Mouse (Mus musculus) ovary, postnatal 36 days (tissue): ENCODE measurements at regions not wholly inside any gene's neighbourhood (a gene's known extent, or its start where the extent isn't known, plus 50 kb on each side); places are given as distances from the start of the nearest gene placed in this dataset.

Experiments used
- DNase-seq: peaks from one replicate; pipeline ENCODE4 v3.0.0; 2022; ENCODE audit warnings: low spot score, mixed read lengths

GRCm38 (mm10) chr4:142638733-142639339 is 399.6 kb upstream of the Kazn start:
- DNase-seq: no peak

DNA sequence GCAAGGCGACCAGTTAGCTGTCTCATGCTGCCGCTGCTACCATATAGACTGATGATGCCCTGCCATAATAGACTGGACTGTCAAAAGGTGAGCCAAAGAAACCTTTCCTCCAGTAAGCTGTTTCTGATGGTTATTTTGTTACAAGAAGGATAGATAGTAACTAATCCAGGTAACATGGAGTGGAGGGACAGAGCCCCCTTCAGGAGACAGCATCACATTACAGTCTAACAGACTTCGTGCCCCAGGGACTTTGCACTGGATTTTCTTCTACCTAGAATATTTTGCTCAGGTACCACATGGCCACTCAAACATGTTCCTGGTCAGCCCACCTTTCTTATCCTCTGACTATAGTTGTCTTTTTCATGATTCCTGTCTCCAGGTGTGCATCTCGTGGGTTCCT is 398.9 kb upstream of the Kazn start:
- DNase-seq: no peak

DNA sequence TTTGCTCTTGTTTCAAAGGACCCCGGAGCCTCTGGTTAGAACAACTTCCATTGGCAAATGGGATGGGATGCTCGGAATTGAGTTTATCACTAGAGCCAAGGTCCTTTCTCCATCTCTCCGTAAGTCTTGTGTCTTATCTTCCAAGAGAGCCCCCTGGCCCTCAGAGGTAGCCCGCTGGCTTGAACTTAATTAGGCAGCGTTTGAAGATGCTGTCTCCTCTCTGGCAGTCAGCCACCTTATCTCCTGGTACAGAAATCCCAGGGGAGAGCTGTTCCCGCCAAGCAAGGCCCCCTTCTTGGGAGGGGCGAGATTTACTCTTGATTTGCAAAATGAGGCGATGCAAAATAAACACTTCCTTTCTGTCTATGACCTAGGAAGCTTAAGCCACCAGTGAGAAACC is 395.2 kb upstream of the Kazn start:
- no peak for DNase-seq

DNA sequence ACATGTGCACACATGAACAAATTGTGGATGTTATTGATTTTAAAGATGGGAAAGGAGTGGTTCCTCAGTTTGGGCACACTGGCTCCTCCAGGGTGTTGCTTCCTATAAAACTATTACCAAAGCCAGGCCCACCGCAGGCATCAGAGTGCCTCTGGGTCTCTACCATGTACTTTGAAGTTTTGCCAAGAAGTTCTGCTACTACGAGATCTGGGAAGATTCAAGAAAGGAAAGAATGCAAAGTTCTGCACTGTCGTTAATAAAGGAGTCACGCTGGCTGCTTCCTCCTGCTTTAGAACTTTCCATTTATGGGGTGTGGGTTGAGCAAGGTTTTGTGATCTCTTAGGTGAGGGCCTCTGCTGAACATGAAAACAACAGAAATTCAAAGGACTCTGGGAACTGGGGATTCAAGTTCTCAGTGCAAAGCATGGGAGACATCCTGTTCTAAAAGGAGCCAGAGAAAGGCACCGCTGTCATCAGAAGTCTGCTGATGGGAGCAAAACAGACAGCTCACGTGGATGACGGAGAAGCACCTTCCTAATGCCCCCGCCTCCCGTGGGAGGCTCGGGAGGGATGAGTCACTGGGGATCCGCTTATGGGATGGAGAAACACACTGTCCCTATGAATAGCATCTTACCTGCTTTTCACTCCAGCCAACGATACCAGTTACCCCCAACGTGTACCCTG is 394.6 kb upstream of the Kazn start:
- DNase-seq: no peak

- DNase-seq: no peak
Measured at GRCm38 (mm10) chr4:142626503-142627194, 387.4 kb upstream of the Kazn start.

DNA sequence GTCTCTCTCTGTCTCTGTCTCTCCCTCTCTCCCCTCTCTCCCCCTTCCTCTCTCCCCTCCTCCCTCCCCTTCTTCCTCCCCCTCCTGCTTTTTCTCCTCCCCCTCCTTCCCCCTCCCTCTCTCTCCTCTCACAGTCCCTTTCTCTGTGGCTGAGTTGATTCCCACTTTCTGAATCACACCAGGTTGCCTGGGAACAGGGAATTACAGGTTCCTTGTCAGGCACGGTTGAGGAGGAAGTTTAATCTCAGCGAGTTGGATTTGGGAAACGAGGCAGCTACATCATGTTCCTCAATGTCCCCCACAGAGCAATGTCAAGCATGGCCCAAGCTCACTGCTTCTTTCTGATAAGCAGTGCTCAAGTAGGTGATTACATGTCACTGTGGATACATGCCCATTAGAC is 386.3 kb upstream of the Kazn start:
- DNase-seq: no peak

DNA sequence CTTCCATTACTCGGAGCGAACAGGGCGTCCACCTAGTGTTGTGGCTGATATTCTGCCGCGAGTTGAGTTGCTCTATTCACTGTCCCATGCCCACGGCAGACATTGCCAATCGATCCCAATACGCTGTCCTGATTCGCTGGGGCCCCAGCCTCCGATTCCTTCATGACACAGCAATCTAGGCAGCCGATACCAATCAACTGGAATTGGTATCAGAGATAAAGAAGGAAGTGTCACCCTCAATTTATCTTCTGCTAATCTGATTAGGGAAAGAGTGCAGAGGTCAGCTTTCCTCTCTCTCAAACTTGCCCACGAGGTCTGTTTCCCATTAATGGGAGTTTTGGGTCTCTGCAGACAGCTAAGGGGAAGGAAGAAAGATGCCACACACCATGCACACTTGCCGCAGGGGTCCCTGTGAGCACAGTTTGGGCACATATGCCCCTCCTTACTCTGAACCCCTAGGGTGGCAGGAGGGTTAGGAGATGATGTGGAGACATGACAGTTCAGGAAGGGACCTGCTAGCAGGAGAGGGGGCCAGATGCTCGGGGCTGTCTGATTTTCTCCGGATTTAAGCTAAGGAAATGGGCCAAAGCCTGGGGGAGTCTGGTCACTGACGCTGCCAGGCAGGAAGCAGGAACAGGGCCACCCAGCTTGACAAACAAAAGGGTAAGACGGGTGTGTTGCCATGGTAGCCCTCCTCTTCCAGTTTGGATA is 383.1 kb upstream of the Kazn start:
- no peak for DNase-seq

- DNase-seq: no peak
Measured at GRCm38 (mm10) chr4:142619396-142619795, 380.2 kb upstream of the Kazn start.

- no peak for DNase-seq
Measured at GRCm38 (mm10) chr4:142618770-142619169, 379.6 kb upstream of the Kazn start.

DNA sequence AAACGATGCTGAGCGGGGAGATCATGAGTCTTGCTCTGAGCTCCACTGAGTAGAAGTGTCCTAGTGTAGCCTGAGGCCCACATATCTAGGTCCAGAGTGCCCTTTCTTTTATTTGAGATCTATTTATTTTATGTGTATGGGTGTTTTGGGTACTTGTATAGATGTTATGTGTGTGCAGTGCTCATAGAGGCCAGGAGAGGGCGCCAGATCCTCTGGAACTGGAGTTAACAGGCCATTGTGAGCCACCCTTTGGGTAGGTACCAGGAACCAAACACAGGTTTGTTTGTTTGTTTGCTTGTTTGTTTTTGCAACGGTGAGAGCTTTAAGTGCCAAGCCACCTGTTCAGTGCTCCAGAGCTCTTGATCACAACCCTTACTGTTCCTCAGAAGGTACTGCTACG is 378.5 kb upstream of the Kazn start:
- DNase-seq: no peak

DNA sequence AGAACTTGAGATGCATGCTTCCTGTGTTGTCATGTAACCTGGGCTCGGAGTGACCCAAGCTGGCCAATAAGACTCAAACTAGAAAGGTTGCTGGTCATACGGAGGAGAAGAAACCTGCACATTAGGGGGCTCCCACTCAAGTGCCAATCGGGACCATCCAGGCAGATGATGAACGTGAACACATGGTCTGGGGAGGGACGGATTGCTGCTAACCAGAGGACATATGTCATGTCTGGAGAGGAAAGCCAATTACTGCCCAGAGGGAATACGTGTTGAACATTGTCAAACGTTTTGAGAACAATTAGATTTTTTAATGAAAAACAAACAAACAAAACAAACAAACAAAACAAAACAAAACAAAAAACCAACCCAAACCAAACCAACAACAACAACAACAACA is 377.7 kb upstream of the Kazn start:
- no peak for DNase-seq

- DNase-seq: no peak
Measured at GRCm38 (mm10) chr4:142605098-142605497, 365.9 kb upstream of the Kazn start.

DNA sequence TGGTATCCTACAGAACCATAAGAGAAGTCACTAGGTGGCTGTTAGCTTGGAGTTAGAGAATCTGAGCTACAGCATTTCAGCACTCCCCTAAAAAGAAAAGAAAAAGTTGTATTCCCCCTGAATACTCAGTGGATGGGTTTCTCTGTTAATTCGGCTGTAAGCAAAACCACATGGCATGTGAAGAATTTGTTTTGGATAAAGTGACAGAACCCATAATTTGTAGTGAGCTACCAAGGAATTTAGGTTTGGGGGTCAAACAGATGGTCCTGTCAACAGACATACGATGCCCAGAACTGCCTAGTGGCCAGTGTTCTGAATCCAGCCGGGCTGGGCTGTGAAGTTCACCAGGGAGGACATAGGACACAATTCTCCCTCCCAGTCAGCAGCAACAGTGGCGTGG is 358.0 kb upstream of the Kazn start:
- DNase-seq: no peak

DNA sequence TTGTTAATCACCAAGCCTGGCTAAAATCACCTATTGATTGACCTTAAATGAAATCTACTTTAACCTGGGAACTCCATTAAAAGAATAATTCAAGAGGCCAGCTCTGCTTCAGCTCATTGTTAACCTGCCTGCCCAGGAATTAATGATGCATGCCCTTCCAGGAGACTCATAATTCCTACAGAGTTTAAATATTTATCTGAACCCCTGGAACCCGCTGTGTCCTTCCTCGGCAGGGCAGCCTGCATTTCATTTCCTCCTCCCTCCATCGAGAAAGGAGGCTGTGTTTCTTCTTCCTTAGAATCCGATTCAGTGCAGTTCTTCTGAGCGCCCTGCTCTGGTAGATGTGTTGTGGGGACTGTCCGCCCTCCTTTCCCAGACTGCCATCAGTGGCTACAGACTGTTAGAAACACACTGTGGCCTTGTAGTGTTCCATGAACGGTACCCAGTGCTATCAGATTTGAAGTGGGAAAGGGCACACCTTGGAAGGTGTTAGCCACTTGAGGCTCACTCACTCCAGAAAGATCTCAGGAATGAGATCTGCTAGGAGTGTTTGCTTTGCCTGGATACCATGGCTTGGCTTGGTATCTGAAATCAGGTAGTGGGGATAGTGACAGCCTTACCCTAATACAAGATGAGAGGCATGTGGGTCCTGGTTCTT is 350.0 kb upstream of the Kazn start:
- no peak for DNase-seq

DNA sequence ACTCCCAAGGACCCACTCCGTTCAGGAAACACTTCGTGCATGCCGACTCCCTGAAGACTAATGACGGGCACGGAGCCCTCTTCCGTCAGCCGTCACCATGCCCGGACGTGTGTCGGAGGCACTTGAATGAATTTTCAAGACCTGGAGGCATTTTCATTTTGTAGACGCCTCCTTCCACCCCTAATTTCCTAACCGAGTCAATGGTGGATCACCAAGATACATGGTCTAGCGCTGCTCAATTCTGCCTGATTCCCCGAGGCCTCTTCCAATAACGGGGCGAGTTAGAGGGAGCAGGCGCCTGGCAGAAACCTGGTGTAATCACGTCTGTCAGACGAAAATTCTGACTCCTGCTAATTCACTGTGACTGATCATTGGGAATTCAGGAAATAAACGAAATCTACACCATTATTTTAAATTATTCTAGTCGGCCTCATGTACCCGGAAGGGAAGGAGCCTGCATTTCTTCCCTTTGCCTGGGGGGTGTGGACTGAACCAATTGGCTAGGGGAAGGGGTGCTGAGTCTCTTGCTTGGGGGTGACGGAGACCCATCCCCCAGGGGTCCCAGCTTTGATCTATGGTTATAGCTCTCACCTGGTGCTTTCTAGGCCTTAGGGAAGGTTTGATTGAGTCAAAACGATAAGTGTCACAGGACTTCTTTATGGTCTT is 349.4 kb upstream of the Kazn start:
- DNase-seq: no peak

- DNase-seq: no peak
Measured at GRCm38 (mm10) chr4:142587345-142588035, 348.3 kb upstream of the Kazn start.

- no peak for DNase-seq
Measured at GRCm38 (mm10) chr4:142578536-142578935, 339.3 kb upstream of the Kazn start.

GRCm38 (mm10) chr4:142577519-142577918 is 338.3 kb upstream of the Kazn start:
- DNase-seq: no peak

DNA sequence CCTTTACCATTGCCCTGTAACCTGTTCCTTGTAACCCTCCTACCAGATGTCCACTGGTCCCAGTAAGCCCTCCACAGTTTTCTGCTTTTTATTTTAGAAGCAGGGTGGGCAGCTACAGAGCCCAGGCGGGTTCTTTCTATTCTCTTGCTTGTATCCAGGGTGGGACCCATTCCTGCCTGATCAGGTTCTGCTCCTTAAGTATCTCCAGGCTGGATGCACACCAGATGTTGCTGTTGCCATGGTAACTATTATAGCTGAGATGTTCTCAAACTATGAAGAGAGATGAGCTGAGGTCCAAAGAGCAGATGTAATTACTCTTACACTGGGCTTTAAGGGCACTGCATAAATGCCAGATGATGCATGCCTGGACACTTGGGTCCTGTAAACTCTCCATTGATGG is 335.3 kb upstream of the Kazn start:
- no peak for DNase-seq

- no peak for DNase-seq
Measured at GRCm38 (mm10) chr4:142570712-142571111, 331.5 kb upstream of the Kazn start.

- DNase-seq: no peak
Measured at GRCm38 (mm10) chr4:142568556-142568955, 329.4 kb upstream of the Kazn start.
